Mouse (Mus musculus): ENCODE data around the gene Cdk20.

DNA sequence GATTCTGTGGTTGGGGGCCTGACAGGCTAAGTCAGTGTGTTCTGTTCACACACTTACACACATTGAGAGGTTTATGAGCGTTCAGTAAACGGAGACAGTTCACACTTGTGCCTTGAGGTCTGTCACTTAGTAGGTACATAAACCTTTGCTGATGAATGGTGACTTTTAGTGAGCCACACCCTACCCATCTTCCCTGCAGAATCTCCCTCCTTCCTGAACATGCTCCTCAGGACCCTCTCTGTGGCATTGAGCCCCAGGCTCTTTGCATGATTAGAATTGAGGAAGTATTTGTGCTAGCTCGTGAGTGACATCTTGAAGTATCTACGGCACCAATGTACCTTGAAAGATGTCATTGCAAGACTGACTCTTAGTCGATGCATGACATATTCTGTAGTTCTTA is 16.6 kb downstream of the Cdk20 start:
- TF ChIP-seq MAX (IDR thresholded peaks at IDR 0.05; ENCODE audit: low read depth) (no peak), TCF12 (IDR thresholded peaks at IDR 0.05; ENCODE audit: insufficient read depth, poor library complexity, severe bottlenecking) (no peak), POLR2A (IDR thresholded peaks at IDR 0.05; ENCODE audit: insufficient read length, low read depth) (no peak), TCF3 (IDR thresholded peaks at IDR 0.05; ENCODE audit: insufficient read length, low read depth) (no peak), POLR2AphosphoS2 (IDR thresholded peaks at IDR 0.05; ENCODE audit: insufficient read length, low read depth) (no peak), CEBPB (IDR thresholded peaks at IDR 0.05; ENCODE audit: insufficient read depth, poor library complexity, severe bottlenecking) (no peak), MYOD1 (IDR thresholded peaks at IDR 0.05; ENCODE audit: control insufficient read depth in 1 of 3, insufficient read length in 2 of 3, low read depth in 2 of 3) (no peak), MYOG (IDR thresholded peaks at IDR 0.05; ENCODE audit: control insufficient read depth in 1 of 3, insufficient read depth in 1 of 3, insufficient read length in 2 of 3, low read depth in 2 of 3) (no peak), E2F4 (IDR thresholded peaks at IDR 0.05; ENCODE audit: insufficient read depth) (no peak), USF1 (IDR thresholded peaks at IDR 0.05; ENCODE audit: low read depth) (no peak), SRF (IDR thresholded peaks at IDR 0.05; ENCODE audit: control insufficient read depth, insufficient read length, low read depth) (no peak), REST (IDR thresholded peaks at IDR 0.05; ENCODE audit: insufficient read depth, insufficient read length) (no peak)

All from myocyte (in vitro differentiated cells).